Mouse (Mus musculus): ENCODE measurements around the gene Dnm1.

GRCm38 (mm10) chr2:32340836-32341633 lies 12.1 kb downstream of the Dnm1 start:
- TF ChIP-seq CTCF (IDR thresholded peaks at IDR 0.05): no peak
- no peak for TF ChIP-seq POLR2A (IDR thresholded peaks at IDR 0.05; ENCODE audit: insufficient read depth, low read depth, low read length)
- no peak for TF ChIP-seq EP300 (IDR thresholded peaks at IDR 0.05; ENCODE audit: insufficient read depth, low read depth, low read length)
